Mouse (Mus musculus): ENCODE results near the gene Ckmt1.

Gene Ckmt1

GRCm38 (mm10) chr2:121408160-121408559, 50.6 kb downstream of the Ckmt1 start:
- no peak for ATAC-seq (ENCODE audit: insufficient number of reproducible peaks, low FRiP score, low TSS enrichment)

GRCm38 (mm10) chr2:121412843-121413386, 55.4 kb downstream of the Ckmt1 start:
- peak; percentile 23; the same call in 1 of the 2 replicates for ATAC-seq (ENCODE audit: insufficient number of reproducible peaks, low FRiP score, low TSS enrichment)
